Mouse (Mus musculus): ENCODE measurements around the gene Tmem232.

The Tmem232 gene

GRCm38 (mm10) chr17:65540441-65541272, at the start of gene Tmem232:
Gene Tmem232 (minus strand): TSS chr17:65540782.
- 9% methylated on average over 26 of the region's 26 CpGs for WGBS

DNA sequence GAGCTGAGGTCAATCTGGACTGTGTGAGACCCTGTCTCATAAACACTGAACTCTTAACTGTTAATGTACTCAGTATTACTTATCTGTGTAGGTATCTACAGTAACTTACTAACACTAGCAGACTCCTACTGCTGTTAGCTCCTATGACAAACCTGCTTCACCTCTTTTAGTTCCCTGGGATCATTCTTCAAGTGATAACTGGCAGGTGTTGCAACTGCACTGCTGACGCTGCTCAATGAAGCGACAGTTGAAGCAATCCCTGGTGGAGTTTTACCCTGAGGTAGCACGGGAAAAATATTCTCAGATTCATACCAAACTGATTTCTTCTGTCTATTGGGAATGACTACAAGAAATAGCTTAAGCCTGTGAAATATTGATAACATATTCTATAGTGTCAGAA, 46.3 kb upstream of the Tmem232 start:
- 79% methylated on average over 3 of the region's 3 CpGs for WGBS

DNA sequence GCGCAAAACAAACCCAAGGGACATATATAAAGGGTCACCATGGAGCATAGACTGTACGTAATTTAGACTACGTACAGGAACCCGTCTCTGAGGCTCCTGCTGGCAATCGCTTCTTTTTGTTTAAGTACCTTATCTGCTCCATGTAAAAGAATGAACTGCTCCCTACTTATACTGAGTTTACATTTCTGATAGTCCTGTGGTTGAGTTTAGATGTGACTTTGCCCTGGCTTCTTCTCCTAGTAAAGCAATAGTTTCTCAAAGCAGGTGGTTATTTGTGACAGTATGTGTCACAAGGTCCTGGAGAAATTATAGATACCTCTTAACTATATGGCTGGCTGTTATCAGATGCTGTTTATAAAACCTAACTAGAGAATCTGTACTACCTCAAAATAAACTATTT, 40.9 kb upstream of the Tmem232 start:
- 97% methylated on average over 5 of the region's 5 CpGs for WGBS

DNA sequence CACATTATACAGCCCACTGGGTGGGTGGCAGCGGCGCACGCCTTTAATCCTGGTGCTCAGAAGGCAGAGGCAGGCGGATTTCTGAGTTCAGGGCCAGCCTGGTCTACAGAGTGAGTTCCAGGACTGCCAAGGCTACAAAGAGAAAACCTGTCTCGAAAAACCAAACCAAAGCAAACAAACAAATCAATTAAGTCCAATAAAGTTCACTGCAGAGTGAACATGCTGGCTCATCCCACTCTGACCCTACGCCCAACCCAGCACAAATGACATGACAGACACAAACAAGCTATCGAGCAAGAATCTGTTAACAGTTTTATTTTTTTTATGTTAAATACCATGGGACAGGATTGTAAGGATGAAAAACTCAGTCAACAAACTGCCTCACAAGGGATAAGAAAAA, 39.2 kb upstream of the Tmem232 start:
- 96% methylated on average over 7 of the region's 7 CpGs for WGBS

DNA sequence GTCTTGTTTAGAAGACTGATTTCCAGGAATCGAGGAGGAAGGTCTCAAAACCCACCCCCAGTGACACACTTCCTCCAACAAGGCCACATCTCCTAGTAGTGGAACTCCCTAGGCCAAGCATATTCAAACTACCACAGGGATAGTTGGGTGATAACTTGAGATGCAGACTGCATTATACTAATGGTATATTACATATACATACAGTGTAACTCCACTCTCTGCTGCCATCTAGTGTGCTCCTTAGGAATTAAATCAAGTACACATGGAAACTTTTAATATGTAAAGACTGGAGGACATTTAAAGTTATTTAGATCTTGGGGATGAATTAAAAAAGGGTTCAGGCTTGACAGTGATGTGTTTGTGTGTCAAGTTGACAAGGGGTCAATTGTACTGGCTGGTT, 34.8 kb upstream of the Tmem232 start:
- 72% methylated on average over 1 of the region's 1 CpGs for WGBS

DNA sequence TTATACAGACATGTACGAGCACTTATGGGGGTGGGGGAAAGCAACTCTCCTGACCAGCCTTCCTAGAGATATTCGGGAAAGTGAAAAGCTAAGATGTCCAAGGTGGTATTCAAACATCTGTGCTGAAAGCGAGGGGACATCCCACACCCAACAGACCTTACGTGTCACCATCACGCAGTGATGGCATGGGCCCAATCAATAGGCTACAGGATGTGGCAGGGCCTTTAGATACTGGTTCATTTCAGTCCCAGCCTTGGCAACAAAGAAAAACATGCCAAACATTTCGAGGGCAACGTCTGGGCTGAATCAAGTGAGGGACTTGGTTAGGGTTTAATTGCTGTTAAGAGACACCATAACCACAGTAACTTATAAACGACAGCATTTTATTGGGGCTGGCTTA, 34.3 kb upstream of the Tmem232 start:
- 76% methylated on average over 8 of the region's 8 CpGs for WGBS

DNA sequence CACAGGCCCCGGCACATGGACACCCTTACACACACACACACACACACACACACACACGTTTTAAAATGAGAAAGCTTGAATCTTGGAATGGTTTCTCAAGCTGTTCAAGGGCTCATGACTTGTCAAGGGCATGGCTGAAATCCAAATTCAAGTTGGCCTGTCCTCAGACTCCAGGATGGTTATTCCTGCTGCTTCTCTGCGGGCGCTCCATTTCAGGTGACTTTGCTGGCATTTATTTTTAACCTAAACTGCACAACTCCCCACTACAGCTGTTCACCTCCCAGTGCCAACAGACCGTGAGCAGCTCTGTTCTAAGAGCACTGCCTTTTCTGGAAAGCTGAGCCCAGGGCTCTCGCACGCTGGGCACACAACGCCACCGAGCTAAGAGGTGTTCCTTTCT, 31.3 kb upstream of the Tmem232 start:
- WGBS = 45% methylated on average over 9 of the region's 9 CpGs

DNA sequence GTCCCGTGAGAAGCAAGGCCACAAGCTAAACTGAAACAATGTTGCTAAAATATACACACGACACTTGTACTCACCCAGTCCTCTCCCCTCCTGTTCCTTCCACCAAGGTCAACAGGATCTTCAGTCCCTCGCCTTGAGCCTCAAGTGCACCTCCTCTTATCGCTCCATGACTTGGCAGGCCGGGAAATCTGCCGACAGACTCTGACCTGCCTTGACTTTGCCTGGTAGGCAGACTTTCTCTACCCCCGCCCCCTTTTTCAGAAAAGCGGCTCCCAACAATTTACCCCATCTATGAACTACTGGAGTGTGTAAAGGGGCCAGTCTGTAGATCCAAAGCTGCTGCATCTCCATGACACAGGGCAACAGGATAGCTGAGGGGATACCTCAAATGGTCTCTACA, 30.9 kb upstream of the Tmem232 start:
- WGBS = 82% methylated on average over 8 of the region's 8 CpGs

DNA sequence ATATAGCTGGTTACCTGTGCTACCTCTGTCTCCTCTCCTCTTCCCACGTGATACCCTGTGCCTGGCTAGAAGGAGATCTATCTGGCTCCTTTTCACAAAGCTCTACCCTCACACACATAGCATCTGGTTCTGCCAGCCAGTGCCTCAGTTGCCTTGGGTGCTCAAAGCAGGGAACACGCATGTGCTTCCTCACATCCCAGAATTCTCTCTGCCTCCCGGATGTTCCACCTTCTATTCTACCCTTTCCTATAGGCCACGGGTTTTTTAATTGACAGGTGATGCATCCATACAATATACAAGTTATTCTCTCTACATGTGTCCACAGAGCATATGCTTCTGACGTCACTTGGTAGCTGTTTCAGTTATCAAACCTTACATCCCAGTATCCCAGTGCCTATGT, 23.6 kb upstream of the Tmem232 start:
- WGBS = 69% methylated on average over 5 of the region's 5 CpGs

- WGBS = 33% methylated on average over 6 of the region's 6 CpGs
Observed at GRCm38 (mm10) chr17:65563345-65563744, 22.8 kb upstream of the Tmem232 start.

DNA sequence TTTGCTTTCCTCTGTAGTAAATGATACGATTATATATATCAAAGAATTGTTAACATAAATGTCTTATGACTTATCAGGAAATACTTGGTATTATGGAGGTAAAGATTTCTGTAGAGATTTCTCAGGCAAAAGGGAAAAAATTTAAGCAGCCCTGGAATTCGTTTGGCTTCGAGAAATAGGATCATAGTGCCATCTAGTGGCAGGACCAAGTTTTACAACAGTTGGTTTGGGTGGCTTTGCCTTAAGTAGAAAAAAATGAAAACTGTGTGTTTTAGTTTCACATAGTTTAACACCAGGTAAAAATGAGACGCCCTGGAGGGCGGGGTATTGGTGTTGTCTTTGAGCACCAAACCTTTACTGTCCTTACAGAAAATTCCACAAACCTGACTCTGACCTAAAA, 22.2 kb upstream of the Tmem232 start:
- 3% methylated on average over 5 of the region's 5 CpGs for WGBS

- WGBS = 38% methylated on average over 6 of the region's 6 CpGs
Observed at GRCm38 (mm10) chr17:65561361-65562015, 20.9 kb upstream of the Tmem232 start.

DNA sequence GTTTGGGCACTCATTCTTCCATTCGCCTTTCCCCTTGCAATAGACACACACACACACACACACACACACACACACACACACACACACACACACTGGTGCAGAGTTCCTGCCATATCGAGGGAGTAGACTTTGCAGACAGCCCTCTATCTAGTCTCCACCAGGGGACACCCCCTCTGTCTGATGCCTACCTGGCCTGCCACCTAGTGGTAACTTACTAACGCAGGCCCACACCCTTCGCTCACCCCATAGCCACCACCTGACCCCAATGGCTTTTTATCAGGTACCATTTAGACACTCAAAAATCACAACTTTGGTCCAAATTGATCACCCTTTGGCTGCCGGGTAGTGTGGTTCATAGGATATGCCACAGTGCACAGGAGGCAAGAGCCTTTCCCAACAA, 18.7 kb upstream of the Tmem232 start:
- WGBS = 57% methylated on average over 5 of the region's 5 CpGs

DNA sequence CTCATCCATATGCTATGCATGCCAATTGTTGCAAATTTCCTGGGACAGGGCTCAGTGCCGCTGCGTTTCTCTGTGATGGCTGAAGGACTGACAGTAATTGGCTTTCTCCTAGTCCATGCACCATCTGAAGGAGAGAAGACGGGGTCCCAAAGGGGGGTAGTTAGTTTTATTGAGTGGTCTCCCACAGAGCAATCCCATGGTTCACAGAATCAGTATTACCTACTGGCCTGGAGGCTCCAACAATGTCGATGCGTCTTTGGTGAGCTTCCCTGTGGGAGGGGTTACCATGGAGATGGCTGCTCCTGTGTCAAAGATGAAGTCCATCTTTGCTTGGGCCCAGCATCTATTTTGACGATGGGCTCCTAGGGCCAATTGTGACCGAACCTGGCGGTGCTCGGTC, 18.2 kb upstream of the Tmem232 start:
- whole genome bisulfite sequencing = 55% methylated on average over 9 of the region's 9 CpGs

DNA sequence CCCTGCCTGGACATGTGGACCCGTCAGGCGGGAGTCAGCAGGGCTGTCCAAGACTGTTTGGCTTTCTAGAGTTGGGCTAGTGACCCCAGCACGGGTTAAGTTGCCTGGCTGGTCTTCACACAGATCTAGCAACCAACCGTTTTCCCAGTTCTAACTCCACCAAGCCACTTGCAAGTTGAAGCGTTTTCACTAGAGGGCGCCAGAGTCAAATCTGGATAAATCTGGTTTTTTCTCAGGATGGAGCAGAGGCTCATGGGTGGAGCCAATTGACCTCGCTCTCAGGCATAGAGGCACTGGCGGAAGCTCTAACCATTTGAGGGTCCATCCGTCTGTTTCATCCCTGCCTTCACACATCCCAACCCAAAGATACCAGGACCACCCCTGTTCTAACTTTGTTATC, 17.6 kb upstream of the Tmem232 start:
- WGBS = 47% methylated on average over 9 of the region's 9 CpGs

GRCm38 (mm10) chr17:65557212-65557611, 16.6 kb upstream of the Tmem232 start:
- 64% methylated on average over 6 of the region's 6 CpGs for WGBS

DNA sequence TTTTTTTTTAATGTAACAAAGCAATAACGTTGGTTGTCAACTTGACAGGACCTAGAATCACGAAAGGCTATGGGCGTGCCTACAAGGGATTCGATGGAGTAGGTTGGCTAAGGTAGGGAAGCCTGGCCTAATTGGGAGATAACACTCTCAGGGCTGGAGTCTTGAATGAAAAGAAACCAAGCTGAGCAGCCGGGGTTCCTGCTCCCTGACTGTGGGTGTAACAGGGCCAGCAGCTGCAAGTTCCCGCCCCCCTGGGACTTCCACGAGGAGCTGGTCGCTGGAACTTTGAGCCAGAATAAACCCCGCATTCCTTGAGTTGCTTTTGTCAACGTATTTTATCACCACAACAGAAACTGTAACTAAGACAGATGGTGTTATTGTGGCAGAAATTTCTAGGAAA, 16.2 kb upstream of the Tmem232 start:
- WGBS = 54% methylated on average over 10 of the region's 10 CpGs

- WGBS = 74% methylated on average over 12 of the region's 12 CpGs
Observed at GRCm38 (mm10) chr17:65552426-65552997, 11.9 kb upstream of the Tmem232 start.

GRCm38 (mm10) chr17:65550357-65550756, 9.8 kb upstream of the Tmem232 start:
- WGBS = 93% methylated on average over 4 of the region's 4 CpGs

GRCm38 (mm10) chr17:65548698-65549365, 8.2 kb upstream of the Tmem232 start:
- WGBS = 49% methylated on average over 18 of the region's 18 CpGs

- WGBS = 90% methylated on average over 4 of the region's 4 CpGs
Observed at GRCm38 (mm10) chr17:65546221-65546620, 5.6 kb upstream of the Tmem232 start.

- 33% methylated on average over 3 of the region's 3 CpGs for WGBS
Observed at GRCm38 (mm10) chr17:65536156-65536555, 4.4 kb downstream of the Tmem232 start.

Data from cerebral cortex, adult 2 months (tissue).